Comparison of ENCODE assay signal across 8 mouse cellular contexts in genomic region chr17:56470001-56470436, GRCm38 (mm10). TPM values are rescaled to one million over a fixed set of nuclear protein-coding genes. Genes with fewer than 3 reads are reported as not detected.
DNase-seq lines count a peak whose midpoint lies in the region; ATAC-seq and TF ChIP-seq lines count a peak whose summit lies in the region.

No protein-coding gene starts in this region.

- no peak overlapping the region; the same call in 1 of the 2 replicates for H3K27ac ChIP-seq in embryonic facial prominence, embryonic 13.5 days
- H3K27ac ChIP-seq in kidney, postnatal 0 days = peak overlapping the region; percentile 72

- peak overlapping the region; percentile 36 for H3K4me3 ChIP-seq in embryonic facial prominence, embryonic 13.5 days
- peak overlapping the region; percentile 33 for H3K4me3 ChIP-seq in kidney, postnatal 0 days (replicated peaks; ENCODE audit: low read depth, low read length)

- DNase-seq in adrenal gland, postnatal 14 days = peak; percentile 60
- DNase-seq in adrenal gland, adult 8-10 months = no peak
- peak; percentile 87 for DNase-seq in kidney, postnatal 0 days (ENCODE audit: low spot score)
- DNase-seq in lung, postnatal 36 days = peak; percentile 51
- no peak for DNase-seq in spleen, postnatal 4 days (ENCODE audit: low spot score in 2 of 2)
- no peak for DNase-seq in frontal cortex, postnatal 25 days (ENCODE audit: low spot score in 2 of 2)
- DNase-seq in cerebellum, postnatal 14 days = no peak

- H3K36me3 ChIP-seq in embryonic facial prominence, embryonic 13.5 days = 0 out of 2 replicates have a peak, but pooled peaks cover 6% of the 10 kb centered on the region
- no peaks in the 10 kb centered on the region for H3K36me3 ChIP-seq in kidney, postnatal 0 days (ENCODE audit: insufficient read depth, low read length)

- ATAC-seq in embryonic facial prominence, embryonic 13.5 days (ENCODE audit: insufficient number of reproducible peaks, insufficient read depth, low FRiP score, low TSS enrichment, low read depth) = no peak
- ATAC-seq in kidney, postnatal 0 days (replicated peaks; ENCODE audit: low FRiP score, low read depth) = peak; percentile 18; the same call in 1 of the 2 replicates

- H3K4me2 ChIP-seq in embryonic facial prominence, embryonic 13.5 days = peak overlapping the region; percentile 60
- H3K4me2 ChIP-seq in kidney, postnatal 0 days (ENCODE audit: low read length) = peak overlapping the region; percentile 65

- H3K27me3 ChIP-seq in embryonic facial prominence, embryonic 13.5 days = peaks cover 46% of the 10 kb centered on the region
- H3K27me3 ChIP-seq in kidney, postnatal 0 days (ENCODE audit: insufficient read depth, low read length) = peaks cover 6% of the 10 kb centered on the region; the same call in 1 of the 2 replicates

- no peaks in the 10 kb centered on the region; the same call in 1 of the 2 replicates for H3K9me3 ChIP-seq in embryonic facial prominence, embryonic 13.5 days
- no peaks in the 10 kb centered on the region for H3K9me3 ChIP-seq in kidney, postnatal 0 days (replicated peaks; ENCODE audit: low read length)

- peak overlapping the region; percentile 57 for H3K9ac ChIP-seq in embryonic facial prominence, embryonic 13.5 days
- peak overlapping the region; percentile 40 for H3K9ac ChIP-seq in kidney, postnatal 0 days (ENCODE audit: low read depth, low read length)

- peaks cover 96% of the 10 kb centered on the region for H3K4me1 ChIP-seq in embryonic facial prominence, embryonic 13.5 days
- H3K4me1 ChIP-seq in kidney, postnatal 0 days (replicated peaks; ENCODE audit: insufficient read depth, low read length) = peaks cover 60% of the 10 kb centered on the region

- 3% methylated on average over 26 of the region's 26 CpGs for WGBS in embryonic facial prominence, embryonic 13.5 days
- under 1% methylated on average over 25 of the region's 26 CpGs for WGBS in kidney, postnatal 0 days

- TF ChIP-seq CTCF in kidney, postnatal 0 days (IDR thresholded peaks at IDR 0.05; ENCODE audit: low read depth) = no peak

RNA-seq across cellular contexts. Expression of gene Ptprs, which starts 6.3 kb away (rescaled TPM):
- 97.0 and 102 TPM in 2 replicates for total RNA-seq in adrenal gland, postnatal 14 days (2021)
- 100 to 1,000 TPM; 253 to 392 (median 313) TPM for total RNA-seq in adrenal gland, adult 8-10 months (2022)
- polyA plus RNA-seq in embryonic facial prominence, embryonic 13.5 days (2015; fragmentation: Nextera tagmentation; extraction: Ambion mirVana) = 120 and 121 TPM in 2 replicates
- 44.7 and 45.3 TPM in 2 replicates for polyA plus RNA-seq in kidney, postnatal 0 days (2015; fragmentation: Nextera tagmentation; extraction: Ambion mirVana)

RNA-seq across cellular contexts. Expression of gene Znrf4, which starts 42.2 kb away (rescaled TPM):
- total RNA-seq in adrenal gland, postnatal 14 days (2021) = not detected in 2 replicates
- not detected for total RNA-seq in adrenal gland, adult 8-10 months (2022)
- not detected in 2 replicates for polyA plus RNA-seq in embryonic facial prominence, embryonic 13.5 days (2015; fragmentation: Nextera tagmentation; extraction: Ambion mirVana)
- polyA plus RNA-seq in kidney, postnatal 0 days (2015; fragmentation: Nextera tagmentation; extraction: Ambion mirVana) = not detected in 2 replicates

Comparison
In these comparisons a context has a peak if more than half of its experiments do, and no peak if none do; other contexts are left out.
1. DNase-seq: peak in adrenal gland, postnatal 14 days (single experiment), kidney, postnatal 0 days (single experiment) and lung, postnatal 36 days (single experiment); none in adrenal gland, adult 8-10 months (single experiment), spleen, postnatal 4 days (0 of 2), frontal cortex, postnatal 25 days (0 of 2) and cerebellum, postnatal 14 days (0 of 2).